Mouse (Mus musculus): Measurements from ENCODE around the gene Olfr135. TPM values are rescaled to one million over a fixed set of nuclear protein-coding genes. Genes with fewer than 3 reads are reported as not detected.

The Olfr135 gene
- polyA plus RNA-seq (2017; shearing (Covaris generic)) = not detected

DNA sequence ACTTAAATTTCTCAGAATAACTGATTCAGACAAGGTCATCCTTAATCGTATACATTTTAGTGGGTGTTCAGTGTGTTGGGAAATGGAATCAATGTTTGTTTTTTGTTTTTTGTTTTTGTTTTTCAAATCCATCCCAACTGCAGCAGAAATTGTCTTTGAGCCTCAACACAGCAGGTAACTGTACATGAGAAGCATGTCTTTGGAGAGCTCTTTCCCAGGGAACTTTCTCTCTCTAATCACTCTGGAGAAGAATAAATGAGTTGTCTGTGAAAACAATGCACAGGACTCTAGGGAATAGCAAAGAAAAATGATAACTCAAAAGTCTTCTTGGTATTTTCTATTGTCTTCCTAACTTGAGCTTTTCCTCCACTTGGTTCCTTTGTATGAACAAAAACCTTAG lies at the start of gene Olfr135:
Gene Olfr135 (plus strand): TSS at position 301 of the 400 bp plus-strand sequence.

DNA sequence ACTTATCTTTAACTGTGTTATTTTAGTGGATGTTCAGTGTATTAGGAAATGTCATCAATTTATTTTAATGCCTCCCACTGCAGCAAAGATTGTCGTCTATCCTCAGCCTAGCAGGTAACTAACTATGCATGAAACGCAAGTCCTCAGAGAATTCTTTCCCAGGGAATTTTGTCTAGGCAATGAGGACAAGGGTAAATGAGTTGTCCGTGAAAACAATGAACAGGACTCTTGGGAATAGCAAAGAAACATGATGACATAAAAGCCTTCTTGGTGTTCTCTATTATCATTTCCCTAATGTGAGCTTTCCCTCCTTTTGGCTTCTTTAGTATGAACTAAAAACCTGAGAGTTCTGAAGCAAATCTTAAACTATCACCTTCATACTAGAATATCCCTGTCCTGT lies 33.0 kb upstream of the Olfr135 start, which contains the start of gene Olfr134:
Gene Olfr134 (plus strand): TSS at position 301 of the 400 bp plus-strand sequence.

Other genes with a start within 250 kb of the Olfr135 start
- gene Olfr129, start 144.3 kb upstream of the Olfr135 start, polyA plus RNA-seq (2017; shearing (Covaris generic)) = 0.15 TPM
- gene Olfr130, start 140.4 kb upstream of the Olfr135 start, polyA plus RNA-seq (2017; shearing (Covaris generic)) = not detected
- gene Olfr131, start 115.6 kb upstream of the Olfr135 start, polyA plus RNA-seq (2017; shearing (Covaris generic)) = not detected
- gene Olfr132, start 69.8 kb upstream of the Olfr135 start, polyA plus RNA-seq (2017; shearing (Covaris generic)) = not detected
- gene Olfr133, start 59.1 kb upstream of the Olfr135 start, polyA plus RNA-seq (2017; shearing (Covaris generic)) = not detected
- gene Olfr134, start 32.9 kb upstream of the Olfr135 start, polyA plus RNA-seq (2017; shearing (Covaris generic)) = not detected
- gene Olfr138, start 56.7 kb downstream of the Olfr135 start, polyA plus RNA-seq (2017; shearing (Covaris generic)) = not detected
- not detected for gene Olfr137, start 103.2 kb downstream of the Olfr135 start, polyA plus RNA-seq (2017; shearing (Covaris generic))
- not detected for gene Olfr136, start 125.5 kb downstream of the Olfr135 start, polyA plus RNA-seq (2017; shearing (Covaris generic))
- not detected for gene Esp36, start 215.8 kb downstream of the Olfr135 start, polyA plus RNA-seq (2017; shearing (Covaris generic))